In genomic region chr4:72175943-72176342, GRCm38 (mm10) we compare ENCODE assay signal across 15 mouse cellular contexts.
"Had no signal": no experiment of that assay in that cellular context is flagged by ENCODE, and none has a peak within 500 bp of the region (broad histone marks: within the 10 kb centered on the region; RNA-seq: fewer than 3 reads in every experiment).

No protein-coding gene starts in this region.

- H3K4me1 ChIP-seq: limb, embryonic 15.5 days; neural tube, embryonic 15.5 days had no signal

- H3K27ac ChIP-seq: limb, embryonic 15.5 days; midbrain, embryonic 10.5 days; neural tube, embryonic 15.5 days had no signal

- H3K9me3 ChIP-seq: limb, embryonic 15.5 days; midbrain, embryonic 10.5 days; neural tube, embryonic 15.5 days had no signal

- ATAC-seq: lung, postnatal 0 days had no signal

- H3K27me3 ChIP-seq: limb, embryonic 15.5 days; neural tube, embryonic 15.5 days had no signal

- H3K4me3 ChIP-seq: limb, embryonic 15.5 days; midbrain, embryonic 10.5 days; myocyte; neural tube, embryonic 15.5 days had no signal

- H3K9ac ChIP-seq: limb, embryonic 15.5 days; neural tube, embryonic 15.5 days had no signal

- H3K4me2 ChIP-seq: limb, embryonic 15.5 days; neural tube, embryonic 15.5 days had no signal

- H3K36me3 ChIP-seq: neural tube, embryonic 15.5 days had no signal

- DNase-seq: kidney, adult 18-20 months; kidney, postnatal 10 days; kidney, postnatal 4 days; lung, adult 18-20 months; lung, postnatal 4 days; midbrain, embryonic 14.5 days; right cerebral cortex, adult 18-20 months; right cerebral cortex, postnatal 25 days; thymus, adult 18-20 months; thymus, postnatal 25 days had no signal
